Mouse (Mus musculus): Measurements from ENCODE around the gene Aqp5.

- TF ChIP-seq CTCF (IDR thresholded peaks at IDR 0.05; ENCODE audit: extremely low read depth, insufficient read depth, insufficient read length, insufficient replicate concordance) = no peak
- no peak for TF ChIP-seq POLR2A (IDR thresholded peaks at IDR 0.05; ENCODE audit: low read depth, low read length)
These were observed 6.0 kb upstream of the Aqp5 start for GRCm38 (mm10) chr15:99584407-99585202.

Data from spleen, adult 2 months (tissue).